Mouse (Mus musculus) lung, postnatal 0 days (tissue): Measurements from ENCODE around the gene Ccdc183. TPM values are rescaled to one million over a fixed set of nuclear protein-coding genes. Genes with fewer than 3 reads are reported as not detected.
A peak's percentile ranks its signal among the peaks of the same experiment; 100 is the strongest.

ENCODE experiments used
- ATAC-seq: fragments of 200-750 bp; cut with Nextera tagmentation; 2 replicates; pipeline ENCODE4 v1.8.0; 2017; ENCODE audit warnings: moderate library complexity
- DNase-seq: peaks from one replicate; pipeline ENCODE4 v3.0.0-alpha.2; 2016; ENCODE audit warnings: low spot score
- H3K27ac ChIP-seq: fragments of 300-500 bp; sonication (generic); 2 replicates; pipeline ENCODE4 v1.5.1; 2014; ENCODE audit warnings: antibody characterized with exemption, mild to moderate bottlenecking, low read length, mixed read lengths
- H3K27me3 ChIP-seq: fragments of 300-500 bp; sonication (generic); replicated peaks from 2 replicates; pipeline ENCODE4 v1.6.1; 2014; ENCODE audit warnings: low read length, mixed read lengths; ENCODE audit not compliant: insufficient read depth
- H3K36me3 ChIP-seq: fragments of 300-500 bp; sonication (generic); 2 replicates; pipeline ENCODE4 v1.6.1; 2014; ENCODE audit warnings: low read length, mixed read lengths; ENCODE audit not compliant: insufficient read depth
- H3K4me1 ChIP-seq: fragments of 300-500 bp; sonication (generic); 2 replicates; pipeline ENCODE4 v1.6.1; 2014; ENCODE audit warnings: antibody characterized with exemption, low read depth, low read length, mixed read lengths; ENCODE audit not compliant: insufficient read depth
- H3K4me2 ChIP-seq: fragments of 300-500 bp; sonication (generic); replicated peaks from 2 replicates; pipeline ENCODE4 v1.6.1; 2014; ENCODE audit warnings: low read depth, mild to moderate bottlenecking, low read length, moderate library complexity, mixed read lengths
- H3K4me3 ChIP-seq: fragments of 300-500 bp; sonication (generic); 2 replicates; pipeline ENCODE4 v1.5.1; 2014; ENCODE audit warnings: low read depth, low read length
- H3K9ac ChIP-seq: fragments of 300-500 bp; sonication (generic); replicated peaks from 2 replicates; pipeline ENCODE4 v1.6.1; 2014; ENCODE audit warnings: low read depth, mild to moderate bottlenecking
- H3K9me3 ChIP-seq: fragments of 300-500 bp; sonication (generic); 2 replicates; pipeline ENCODE4 v1.6.1; 2016; ENCODE audit warnings: low read length, mixed read lengths
- CTCF ChIP-seq: IDR thresholded peaks from 2 replicates; pipeline ENCODE4 v1.5.1; 2016; ENCODE audit warnings: antibody characterized with exemption, mild to moderate bottlenecking
- EP300 ChIP-seq: IDR thresholded peaks from 2 replicates; pipeline ENCODE4 v1.6.1; 2016; ENCODE audit warnings: antibody characterized with exemption, mild to moderate bottlenecking, control low read depth
- WGBS: fragments of 180-500 bp; shearing (Covaris S2); extraction: QIAGEN DNeasy Blood & Tissue Kit; methylation state at CpG from one replicate; pipeline ENCODE4 v1.1.7; 2014; 5-methylcytosine and 5-hydroxymethylcytosine counted together
- polyA plus RNA-seq: library from polyadenylated mRNA; unstranded; fragments of >200 nt; fragmentation: Nextera tagmentation; extraction: Ambion mirVana; gene quantifications from 2 replicates; pipeline ENCODE4 v1.2.1, GENCODE M21; 2015

Gene Ccdc183
- polyA plus RNA-seq, 1 experiment from 2014 or later = 0.38 TPM

GRCm38 (mm10) chr2:25633616-25634015 lies 16.1 kb upstream of the Ccdc183 start:
- no peak overlapping the region for H3K27ac ChIP-seq
- no peak overlapping the region for H3K9ac ChIP-seq
- H3K36me3 ChIP-seq = no peaks in the 10 kb centered on the region
- 84% methylated on average over 3 of the region's 3 CpGs for WGBS
- ATAC-seq (no peak), DNase-seq (no peak)
- H3K27me3 ChIP-seq = no peaks in the 10 kb centered on the region
- H3K4me2 ChIP-seq = no peak overlapping the region
- no peaks in the 10 kb centered on the region for H3K4me1 ChIP-seq
- H3K9me3 ChIP-seq = no peaks in the 10 kb centered on the region
- TF ChIP-seq EP300 (no peak), CTCF (no peak)
- no peak overlapping the region for H3K4me3 ChIP-seq

- Histone ChIP-seq H3K4me1 (no peaks in the 10 kb centered on the region), H3K36me3 (no peaks in the 10 kb centered on the region), H3K27me3 (no peaks in the 10 kb centered on the region), H3K4me3 (no peak overlapping the region), H3K9ac (no peak overlapping the region), H3K9me3 (no peaks in the 10 kb centered on the region), H3K27ac (no peak overlapping the region), H3K4me2 (no peak overlapping the region)
- WGBS = 40% methylated on average over 4 of the region's 4 CpGs
- DNase-seq (no peak), ATAC-seq (no peak)
- TF ChIP-seq EP300 (no peak), CTCF (no peak)
These were observed 11.3 kb upstream of the Ccdc183 start for GRCm38 (mm10) chr2:25628738-25629137.

- ATAC-seq (no peak), DNase-seq (no peak)
- Histone ChIP-seq H3K27ac (no peak within 1 kb of the TSS), H3K27me3 (no peaks in the 10 kb centered on the region), H3K4me1 (no peaks in the 10 kb centered on the region), H3K36me3 (no peaks in the 10 kb centered on the region), H3K9me3 (no peaks in the 10 kb centered on the region), H3K4me3 (no peak within 1 kb of the TSS), H3K4me2 (no peak within 1 kb of the TSS), H3K9ac (no peak within 1 kb of the TSS)
- TF ChIP-seq EP300 = no peak
- TF ChIP-seq CTCF = no peak
- WGBS = 71% methylated on average over 6 of the region's 6 CpGs
These were observed 10.3 kb upstream of the Ccdc183 start, which contains the start of gene Fcna for GRCm38 (mm10) chr2:25627811-25628210. TSS of gene Fcna (minus strand) at chr2:25628030.

- Histone ChIP-seq H3K9ac (no peak overlapping the region), H3K36me3 (no peaks in the 10 kb centered on the region), H3K4me2 (no peak overlapping the region), H3K4me3 (no peak overlapping the region), H3K27ac (no peak overlapping the region), H3K4me1 (peaks cover 1% of the 10 kb centered on the region; the same call in 1 of the 2 replicates), H3K27me3 (no peaks in the 10 kb centered on the region), H3K9me3 (no peaks in the 10 kb centered on the region)
- DNase-seq (no peak), ATAC-seq (no peak)
- TF ChIP-seq CTCF (no peak), EP300 (no peak)
- 21% methylated on average over 5 of the region's 5 CpGs for WGBS
These were observed 8.5 kb upstream of the Ccdc183 start for GRCm38 (mm10) chr2:25625986-25626385.

GRCm38 (mm10) chr2:25621229-25622200 lies 4.0 kb upstream of the Ccdc183 start, which contains the start of gene Tmem141:
TSS of gene Tmem141 (minus strand) at chr2:25622005.
- Histone ChIP-seq H3K9ac (peak within 1 kb of the TSS; percentile 47), H3K27ac (peak within 1 kb of the TSS; percentile 84), H3K27me3 (peaks cover 8% of the 10 kb centered on the region; the same call in 1 of the 2 replicates), H3K36me3 (no peaks in the 10 kb centered on the region), H3K4me3 (peak within 1 kb of the TSS; percentile 47), H3K4me1 (peaks cover 5% of the 10 kb centered on the region; the same call in 1 of the 2 replicates), H3K4me2 (peak within 1 kb of the TSS; percentile 77), H3K9me3 (no peaks in the 10 kb centered on the region)
- peak; percentile 96 for ATAC-seq
- DNase-seq = peak; percentile 91
- WGBS = 8% methylated on average over 33 of the region's 34 CpGs
- TF ChIP-seq CTCF = peak; percentile 80
- TF ChIP-seq EP300 = no peak

- DNase-seq (no peak), ATAC-seq (no peak)
- Histone ChIP-seq H3K9ac (no peak overlapping the region), H3K4me3 (no peak overlapping the region), H3K4me2 (no peak overlapping the region), H3K27me3 (peaks cover 15% of the 10 kb centered on the region), H3K36me3 (no peaks in the 10 kb centered on the region), H3K27ac (no peak overlapping the region), H3K4me1 (peaks cover 5% of the 10 kb centered on the region; the same call in 1 of the 2 replicates), H3K9me3 (no peaks in the 10 kb centered on the region)
- 69% methylated on average over 4 of the region's 4 CpGs for WGBS
- TF ChIP-seq CTCF (no peak), EP300 (no peak)
These were observed 3.4 kb upstream of the Ccdc183 start for GRCm38 (mm10) chr2:25620852-25621228.
